Mouse (Mus musculus) megakaryocyte, embryonic 14.5 days (primary cell): ENCODE data around the gene Lama1.

Experiments used
- FLI1 ChIP-seq: IDR thresholded peaks from 2 replicates; pipeline ENCODE4 v1.6.1; 2012; ENCODE audit warnings: low read length, inconsistent platforms, mixed read lengths
- GATA1 ChIP-seq: IDR thresholded peaks from 3 replicates; pipeline ENCODE4 v1.6.1; 2012; ENCODE audit warnings: mixed read lengths, low read length, inconsistent platforms, borderline replicate concordance

GRCm38 (mm10) chr17:67702941-67703340 lies 5.9 kb downstream of the Lama1 start:
- TF ChIP-seq FLI1 (no peak), GATA1 (no peak)
